Mouse (Mus musculus) liver, postnatal 0 days (tissue): ENCODE measurements around the gene Fam192a. TPM values are rescaled to one million over a fixed set of nuclear protein-coding genes. Genes with fewer than 3 reads are reported as not detected.

Experiments
- ATAC-seq: fragments of 200-750 bp; cut with Nextera tagmentation; 2 replicates; pipeline ENCODE4 v1.8.0; 2017; ENCODE audit warnings: mild to moderate bottlenecking, moderate library complexity
- DNase-seq: peaks from one replicate; pipeline ENCODE4 v3.0.0-alpha.2; 2016
- H3K27ac ChIP-seq: fragments of 300-500 bp; sonication (generic); 2 replicates; pipeline ENCODE4 v1.5.1; 2014; ENCODE audit warnings: antibody characterized with exemption, moderate library complexity, mild to moderate bottlenecking, low read depth
- H3K27me3 ChIP-seq: fragments of 300-500 bp; sonication (generic); 2 replicates; pipeline ENCODE4 v1.6.1; 2014; ENCODE audit warnings: low read length, control low read depth, mixed read lengths; ENCODE audit not compliant: insufficient read depth
- H3K36me3 ChIP-seq: fragments of 300-500 bp; sonication (generic); replicated peaks from 2 replicates; pipeline ENCODE4 v1.6.1; 2014; ENCODE audit warnings: mild to moderate bottlenecking, control low read depth, low read length, moderate library complexity, mixed read lengths; ENCODE audit not compliant: insufficient read depth
- H3K4me1 ChIP-seq: fragments of 300-500 bp; sonication (generic); 2 replicates; pipeline ENCODE4 v1.6.1; 2014; ENCODE audit warnings: antibody characterized with exemption, mild to moderate bottlenecking, control low read depth; ENCODE audit not compliant: insufficient read depth
- H3K4me2 ChIP-seq: fragments of 300-500 bp; sonication (generic); 2 replicates; pipeline ENCODE4 v1.6.1; 2014; ENCODE audit warnings: low read depth, mild to moderate bottlenecking, low read length, moderate library complexity, mixed read lengths
- H3K4me3 ChIP-seq: fragments of 300-500 bp; sonication (generic); 2 replicates; pipeline ENCODE4 v1.5.1; 2014; ENCODE audit warnings: low read depth, low read length
- H3K9ac ChIP-seq: fragments of 300-500 bp; sonication (generic); replicated peaks from 2 replicates; pipeline ENCODE4 v1.6.1; 2014; ENCODE audit warnings: mild to moderate bottlenecking, moderate library complexity
- H3K9me3 ChIP-seq: fragments of 300-500 bp; sonication (generic); 2 replicates; pipeline ENCODE4 v1.6.1; 2016; ENCODE audit warnings: mild to moderate bottlenecking, control low read depth, low read length, mixed read lengths
- CTCF ChIP-seq: sonication (generic); IDR thresholded peaks from 2 replicates; pipeline ENCODE4 v1.5.1; 2016; ENCODE audit warnings: antibody characterized with exemption, low read depth
- EP300 ChIP-seq: IDR thresholded peaks from 2 replicates; pipeline ENCODE4 v1.6.1; 2016; ENCODE audit warnings: antibody characterized with exemption, low read depth, mild to moderate bottlenecking
- WGBS: fragments of 180-500 bp; shearing (Covaris S2); extraction: QIAGEN DNeasy Blood & Tissue Kit; methylation state at CpG from one replicate; pipeline ENCODE4 v1.1.7; 2014; ENCODE audit not compliant: insufficient replicate concordance; 5-methylcytosine and 5-hydroxymethylcytosine counted together
- polyA plus RNA-seq: library from polyadenylated mRNA; unstranded; fragments of >200 nt; fragmentation: Nextera tagmentation; extraction: Ambion mirVana; gene quantifications from 2 replicates; pipeline ENCODE4 v1.2.1, GENCODE M21; 2015

Fam192a gene
- polyA plus RNA-seq, 1 experiment from 2014 or later = 23.6 TPM

DNA sequence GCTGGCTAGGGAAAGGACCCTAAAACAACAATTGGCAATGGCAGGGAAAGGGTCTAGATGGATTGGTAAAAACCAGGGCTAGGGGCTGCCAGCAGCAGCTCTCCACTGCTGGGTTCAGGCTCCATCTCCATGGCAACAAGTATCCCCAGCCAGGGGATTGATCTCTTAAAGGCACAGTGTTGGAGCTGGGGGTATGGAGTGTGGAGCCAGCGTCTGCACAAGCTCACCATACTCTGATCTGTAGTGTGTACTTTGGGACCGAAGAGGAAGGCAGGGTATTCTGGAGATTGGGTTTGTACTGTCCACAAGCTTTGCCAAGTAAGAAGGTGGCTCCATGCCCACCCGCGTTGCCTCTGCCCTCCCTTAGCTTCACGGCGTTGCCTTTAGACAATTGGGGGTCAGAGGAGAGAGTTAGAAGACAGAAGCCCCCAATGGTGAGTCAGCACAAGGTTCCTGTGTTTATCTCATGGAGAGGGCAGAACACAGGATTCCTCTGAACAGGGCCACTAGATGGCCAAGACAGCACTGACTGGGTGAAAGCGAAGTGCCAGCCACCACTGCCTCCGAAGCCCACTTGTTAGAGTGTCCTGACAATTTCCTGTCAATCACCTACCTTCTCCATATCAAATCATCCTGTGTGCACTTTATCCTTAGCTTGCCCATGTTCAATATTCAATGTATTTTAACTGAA, 34.5 kb downstream of the Fam192a start:
- Histone ChIP-seq H3K27me3 (no peaks in the 10 kb centered on the region), H3K4me2 (no peak overlapping the region)
- 71% methylated on average over 8 of the region's 8 CpGs for WGBS

GRCm38 (mm10) chr8:94566446-94567158, 35.2 kb downstream of the Fam192a start:
- no peaks in the 10 kb centered on the region for H3K27me3 ChIP-seq
- ATAC-seq (no peak), DNase-seq (no peak)
- no peak overlapping the region for H3K4me3 ChIP-seq
- H3K4me1 ChIP-seq = no peaks in the 10 kb centered on the region
- TF ChIP-seq CTCF = no peak
- TF ChIP-seq EP300 = no peak
- H3K9ac ChIP-seq = no peak overlapping the region
- H3K36me3 ChIP-seq = no peaks in the 10 kb centered on the region; the same call in 1 of the 2 replicates
- H3K4me2 ChIP-seq = no peak overlapping the region
- no peak overlapping the region for H3K27ac ChIP-seq
- WGBS = 57% methylated on average over 15 of the region's 15 CpGs
- no peaks in the 10 kb centered on the region for H3K9me3 ChIP-seq

More for the DNA sequence above, 34.5 kb downstream of the Fam192a start:
- H3K4me3 ChIP-seq = no peak overlapping the region
- DNase-seq (no peak), ATAC-seq (no peak)
- TF ChIP-seq EP300 (no peak), CTCF (no peak)
- H3K4me1 ChIP-seq = no peaks in the 10 kb centered on the region
- H3K36me3 ChIP-seq = no peaks in the 10 kb centered on the region; the same call in 1 of the 2 replicates
- no peak overlapping the region for H3K9ac ChIP-seq
- H3K27ac ChIP-seq = no peak overlapping the region
- H3K9me3 ChIP-seq = no peaks in the 10 kb centered on the region

- Histone ChIP-seq H3K4me2 (no peak overlapping the region), H3K36me3 (no peaks in the 10 kb centered on the region; the same call in 1 of the 2 replicates), H3K4me1 (no peaks in the 10 kb centered on the region), H3K4me3 (no peak overlapping the region), H3K27me3 (no peaks in the 10 kb centered on the region), H3K27ac (no peak overlapping the region), H3K9ac (no peak overlapping the region), H3K9me3 (no peaks in the 10 kb centered on the region)
- DNase-seq = no peak
- TF ChIP-seq CTCF = no peak
- TF ChIP-seq EP300 = no peak
- WGBS = 75% methylated on average over 6 of the region's 6 CpGs
- no peak for ATAC-seq
Observed at GRCm38 (mm10) chr8:94566033-94566432, 35.8 kb downstream of the Fam192a start.

- H3K27ac ChIP-seq = no peak overlapping the region
- no peak overlapping the region for H3K4me2 ChIP-seq
- H3K9me3 ChIP-seq = no peaks in the 10 kb centered on the region
- no peaks in the 10 kb centered on the region; the same call in 1 of the 2 replicates for H3K36me3 ChIP-seq
- no peak overlapping the region for H3K9ac ChIP-seq
- ATAC-seq (no peak), DNase-seq (no peak)
- no peak for TF ChIP-seq CTCF
- no peak for TF ChIP-seq EP300
- H3K27me3 ChIP-seq = no peaks in the 10 kb centered on the region
- H3K4me3 ChIP-seq = no peak overlapping the region
- H3K4me1 ChIP-seq = no peaks in the 10 kb centered on the region
Observed at GRCm38 (mm10) chr8:94564421-94564820, 37.4 kb downstream of the Fam192a start.

DNA sequence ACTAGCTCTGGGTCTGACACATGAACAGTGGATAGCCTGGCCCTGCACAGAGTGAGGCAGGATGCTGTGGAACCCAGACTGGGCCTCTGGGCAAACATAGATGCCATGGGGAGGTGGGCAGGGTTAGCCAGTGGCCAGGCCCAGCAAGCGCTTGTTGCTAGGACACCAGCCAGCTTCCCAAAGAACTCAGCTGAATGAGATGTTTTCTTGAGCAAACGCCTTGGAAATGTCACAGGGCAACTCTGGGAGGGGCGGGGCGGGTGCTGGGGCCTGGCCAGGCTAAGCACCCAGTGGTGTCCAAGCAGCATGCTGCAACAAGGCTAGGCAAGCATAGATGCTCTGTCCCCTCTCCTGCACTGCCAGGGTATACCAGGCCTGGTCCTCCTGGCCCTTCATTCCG, 40.5 kb downstream of the Fam192a start:
- no peak for DNase-seq
- H3K4me2 ChIP-seq = no peak overlapping the region
- 74% methylated on average over 5 of the region's 5 CpGs for WGBS
- no peak overlapping the region for H3K4me3 ChIP-seq
- TF ChIP-seq CTCF (no peak), EP300 (no peak)
- no peak overlapping the region for H3K27ac ChIP-seq
- no peaks in the 10 kb centered on the region for H3K4me1 ChIP-seq
- H3K36me3 ChIP-seq = no peaks in the 10 kb centered on the region; the same call in 1 of the 2 replicates
- H3K27me3 ChIP-seq = no peaks in the 10 kb centered on the region
- no peaks in the 10 kb centered on the region for H3K9me3 ChIP-seq
- no peak overlapping the region for H3K9ac ChIP-seq
- ATAC-seq = no peak

DNA sequence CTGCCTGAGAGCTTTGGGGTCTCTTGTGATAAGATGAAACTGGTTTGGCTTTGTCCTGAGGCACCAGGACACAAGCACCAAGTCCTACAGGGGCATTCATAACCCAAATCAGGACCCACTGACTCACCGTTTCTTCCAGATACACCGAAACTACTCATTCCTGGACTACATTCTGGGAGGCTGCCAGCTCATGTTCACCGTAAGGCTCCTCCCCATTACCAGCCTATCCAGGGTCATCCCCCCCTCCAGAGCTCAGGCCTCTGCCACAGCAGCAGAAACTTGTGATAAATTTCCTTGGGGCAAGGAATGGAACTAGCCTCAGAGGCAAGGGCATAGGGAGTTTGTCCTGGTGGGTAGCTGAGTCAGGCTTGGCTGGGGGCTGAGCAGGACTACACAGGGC, 44.5 kb downstream of the Fam192a start:
- no peak overlapping the region for H3K27ac ChIP-seq

More for the DNA sequence above, 44.5 kb downstream of the Fam192a start:
- Histone ChIP-seq H3K9me3 (no peaks in the 10 kb centered on the region), H3K9ac (no peak overlapping the region), H3K27me3 (no peaks in the 10 kb centered on the region), H3K36me3 (no peaks in the 10 kb centered on the region), H3K4me3 (no peak overlapping the region), H3K4me1 (no peaks in the 10 kb centered on the region), H3K4me2 (no peak overlapping the region)
- no peak for ATAC-seq
- TF ChIP-seq CTCF (no peak), EP300 (no peak)
- DNase-seq = no peak
- WGBS = 77% methylated on average over 3 of the region's 3 CpGs
